Mouse (Mus musculus): ENCODE results near the gene Eif5. TPM values are rescaled to one million over a fixed set of nuclear protein-coding genes. Genes with fewer than 3 reads are reported as not detected.

The Eif5 gene
- polyA plus RNA-seq, 1 experiment from 2014 or later: 251 TPM

DNA sequence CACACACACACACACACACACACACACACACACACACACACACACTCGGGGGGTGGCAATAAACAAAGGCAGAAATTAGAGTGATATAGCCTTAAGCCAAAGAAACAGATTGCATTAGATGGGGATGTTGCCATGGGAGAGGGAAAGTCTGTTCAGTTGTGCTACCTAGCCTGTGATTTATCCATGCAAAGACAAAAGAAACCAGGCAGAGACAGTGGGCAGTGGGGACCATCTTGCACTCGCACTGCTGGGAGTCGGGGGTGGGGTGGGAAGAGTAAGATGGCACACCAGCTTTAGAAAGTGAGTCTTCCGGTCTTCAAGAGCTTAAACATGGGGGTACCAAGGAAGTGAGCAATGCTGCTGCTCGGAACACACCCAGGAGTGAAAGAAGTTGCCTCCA, 22.5 kb downstream of the Eif5 start:
- ChIA-PET CTCF (no interaction called here), POLR2A (interaction anchor here (0.5 kb wide), 1 partner anchor 18 kb away, joined by 3 read pairs; no protein-coding TSS in a partner anchor)
- TF ChIP-seq CTCF (IDR thresholded peaks at IDR 0.05): no peak
- DNase-seq (ENCODE audit: low read depth, low spot score) (no peak), ATAC-seq (peak; percentile 8)
- in situ Hi-C loops (cut with MboI; ENCODE audit: low pct_unique_long_range_greater_than_20kb): no loop called here
- no peaks in the 10 kb centered on the region for H3K27me3 ChIP-seq

DNA sequence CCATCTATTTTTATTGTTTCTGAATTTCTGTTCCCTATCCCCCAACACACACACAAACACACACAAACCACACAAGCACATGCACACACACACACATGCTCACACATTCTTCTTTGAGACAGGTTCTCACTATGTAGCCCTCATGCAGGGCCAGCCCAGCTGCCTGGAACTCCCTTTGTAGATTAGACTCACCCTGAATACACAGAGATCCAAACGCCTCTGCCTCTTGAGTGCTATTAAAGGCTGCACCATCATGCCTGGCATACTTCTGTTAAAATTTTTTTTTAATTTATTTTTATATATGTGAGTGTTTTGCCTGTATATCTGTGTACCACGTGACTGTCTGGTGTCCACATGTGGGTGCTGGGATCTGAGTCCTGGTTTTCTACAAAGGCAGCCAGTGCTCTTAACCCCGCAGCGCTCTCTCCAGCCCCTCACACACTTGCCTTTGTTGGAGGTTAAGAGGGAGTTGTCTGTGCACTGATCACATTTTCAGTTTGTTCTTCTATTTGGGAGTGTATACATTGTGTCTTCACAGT, 24.5 kb downstream of the Eif5 start:
- TF ChIP-seq CTCF (IDR thresholded peaks at IDR 0.05): no peak
- DNase-seq (ENCODE audit: low read depth, low spot score): no peak
- POLR2A ChIA-PET: no interaction called here
- CTCF ChIA-PET: no interaction called here
- no peaks in the 10 kb centered on the region for H3K27me3 ChIP-seq
- in situ Hi-C loops (cut with MboI; ENCODE audit: low pct_unique_long_range_greater_than_20kb): no loop called here
- no peak for ATAC-seq

DNA sequence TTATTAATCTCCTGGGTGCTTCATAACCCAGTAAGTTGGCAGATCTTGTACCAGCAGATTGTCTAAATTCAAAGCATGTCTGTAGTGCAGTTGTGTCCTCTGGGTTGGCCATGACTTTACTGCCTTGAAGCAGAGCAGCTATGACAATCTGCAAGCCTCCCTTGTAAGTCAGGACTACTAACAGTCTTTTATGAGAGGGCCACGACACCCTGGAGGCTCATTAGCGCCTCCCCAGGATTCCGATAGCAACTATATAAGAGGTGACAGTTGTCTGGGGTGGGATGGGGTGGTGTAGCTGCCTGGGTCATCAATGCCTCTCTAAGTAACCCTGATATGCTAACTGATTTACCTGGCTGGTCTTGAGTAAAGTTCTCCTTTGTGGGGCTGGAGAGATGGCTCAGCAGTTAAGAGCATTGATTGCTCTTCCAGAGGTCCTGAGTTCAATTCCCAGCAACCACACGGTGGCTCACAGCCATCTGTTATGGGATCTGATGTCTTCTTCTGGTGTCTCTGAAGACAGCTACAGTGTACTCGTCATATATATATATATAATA, 25.3 kb downstream of the Eif5 start:
- ChIA-PET CTCF (interaction anchor here (0.6 kb wide), 1 partner anchor 42 kb away, joined by 3 read pairs; no protein-coding TSS in a partner anchor), POLR2A (no interaction called here)
- no peak for DNase-seq (ENCODE audit: low read depth, low spot score)
- ATAC-seq: peak; percentile 40
- H3K27me3 ChIP-seq: no peaks in the 10 kb centered on the region
- in situ Hi-C loops (cut with MboI; ENCODE audit: low pct_unique_long_range_greater_than_20kb): no loop called here
- TF ChIP-seq CTCF (IDR thresholded peaks at IDR 0.05): peak; percentile 43

DNA sequence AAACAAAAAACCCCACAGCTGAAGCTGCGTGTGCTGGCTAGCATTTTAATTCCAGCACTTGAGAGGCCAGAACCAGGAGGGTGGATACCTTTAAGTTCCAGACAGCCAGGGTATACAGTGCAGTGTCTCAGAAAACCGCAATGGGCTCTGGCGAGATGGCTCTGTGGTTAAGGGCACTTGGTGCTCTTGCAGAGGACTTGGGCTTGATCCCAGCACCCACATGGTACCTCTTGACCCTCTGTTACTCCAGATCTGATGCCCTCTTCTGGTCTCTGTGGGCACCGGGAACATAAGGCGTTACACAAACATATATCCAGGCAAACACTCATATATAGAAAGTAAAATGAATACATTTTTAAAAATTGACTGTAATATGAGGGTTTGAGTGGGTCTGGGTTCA, 27.5 kb downstream of the Eif5 start:
- H3K27me3 ChIP-seq: no peaks in the 10 kb centered on the region
- no peak for TF ChIP-seq CTCF (IDR thresholded peaks at IDR 0.05)
- ChIA-PET CTCF (no interaction called here), POLR2A (no interaction called here)
- in situ Hi-C loops (cut with MboI; ENCODE audit: low pct_unique_long_range_greater_than_20kb): no loop called here
- ATAC-seq (no peak), DNase-seq (ENCODE audit: low read depth, low spot score) (no peak)

DNA sequence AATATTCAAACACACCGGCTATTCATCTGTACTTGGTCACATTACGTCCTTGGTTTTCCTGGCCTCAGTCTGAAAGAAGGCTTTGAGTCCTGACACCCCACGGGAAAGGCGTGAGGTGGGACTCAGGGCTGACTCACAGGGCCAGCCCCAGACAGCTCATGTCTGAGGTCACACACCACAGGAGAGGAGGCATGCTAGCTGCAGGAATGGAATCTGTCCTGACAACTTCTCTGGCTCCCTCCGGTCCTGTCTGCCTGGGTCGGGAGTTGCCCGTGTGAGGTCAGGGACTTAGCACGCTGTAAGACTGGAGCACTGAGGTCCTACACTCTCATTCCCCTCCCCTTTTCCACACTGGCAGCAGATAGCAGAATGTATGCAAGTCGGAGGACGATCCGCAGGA, 31.0 kb downstream of the Eif5 start:
- POLR2A ChIA-PET: no interaction called here
- no peaks in the 10 kb centered on the region for H3K27me3 ChIP-seq
- DNase-seq (ENCODE audit: low read depth, low spot score) (peak; percentile 87), ATAC-seq (peak; percentile 98)
- in situ Hi-C loops (cut with MboI; ENCODE audit: low pct_unique_long_range_greater_than_20kb): no loop called here
- CTCF ChIA-PET: interaction anchor here (0.8 to 1.6 kb wide), 2 partner anchors 35 to 85 kb away, joined by 3 read pairs; no protein-coding TSS in a partner anchor
- no peak for TF ChIP-seq CTCF (IDR thresholded peaks at IDR 0.05)

DNA sequence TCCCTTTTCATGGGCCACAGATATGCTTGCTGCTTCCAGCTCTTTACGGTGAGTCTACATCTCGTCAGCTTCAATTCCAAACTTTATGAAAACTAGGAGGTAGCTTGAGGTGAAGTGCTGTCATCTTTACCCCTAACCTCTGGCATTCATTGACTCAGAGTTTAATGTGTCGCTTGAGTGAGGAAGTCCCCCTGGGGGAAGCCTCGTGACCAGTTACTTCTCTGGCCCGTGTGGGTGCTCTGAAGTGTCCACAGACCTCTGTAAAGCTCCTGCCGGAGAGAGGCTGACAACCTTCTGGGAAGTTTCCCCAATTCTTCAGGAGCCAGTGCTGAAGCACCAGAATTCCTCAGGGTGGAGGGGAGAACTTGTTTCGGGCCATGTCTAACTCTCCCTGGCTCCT, 34.6 kb downstream of the Eif5 start:
- in situ Hi-C loops (cut with MboI; ENCODE audit: low pct_unique_long_range_greater_than_20kb): no loop called here
- DNase-seq (ENCODE audit: low read depth, low spot score): no peak
- TF ChIP-seq CTCF (IDR thresholded peaks at IDR 0.05): no peak
- no peak for ATAC-seq
- ChIA-PET CTCF (no interaction called here), POLR2A (no interaction called here)
- no peaks in the 10 kb centered on the region for H3K27me3 ChIP-seq

DNA sequence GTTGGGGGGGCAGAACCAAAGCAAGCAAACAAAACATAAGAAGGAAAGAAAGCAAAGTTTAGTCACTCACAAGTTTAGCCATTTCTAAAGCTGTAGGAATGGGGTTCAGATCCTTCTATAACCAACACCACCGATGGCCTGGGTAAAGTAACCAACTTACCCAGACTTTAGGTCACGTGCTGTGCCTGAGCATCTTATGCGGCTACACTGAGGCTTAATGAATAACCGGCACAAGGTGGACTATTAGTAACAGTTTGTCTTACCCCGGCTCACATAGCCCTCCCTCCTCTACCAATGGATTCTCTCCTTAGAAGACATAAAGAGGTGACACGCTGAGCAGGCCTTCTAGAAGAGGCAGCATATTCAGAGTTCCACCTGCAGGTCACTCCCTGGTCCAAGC, 35.5 kb downstream of the Eif5 start:
- ATAC-seq: no peak
- CTCF ChIA-PET: no interaction called here
- no peaks in the 10 kb centered on the region for H3K27me3 ChIP-seq
- no peak for TF ChIP-seq CTCF (IDR thresholded peaks at IDR 0.05)
- POLR2A ChIA-PET: no interaction called here
- DNase-seq (ENCODE audit: low read depth, low spot score): no peak
- in situ Hi-C loops (cut with MboI; ENCODE audit: low pct_unique_long_range_greater_than_20kb): no loop called here

DNA sequence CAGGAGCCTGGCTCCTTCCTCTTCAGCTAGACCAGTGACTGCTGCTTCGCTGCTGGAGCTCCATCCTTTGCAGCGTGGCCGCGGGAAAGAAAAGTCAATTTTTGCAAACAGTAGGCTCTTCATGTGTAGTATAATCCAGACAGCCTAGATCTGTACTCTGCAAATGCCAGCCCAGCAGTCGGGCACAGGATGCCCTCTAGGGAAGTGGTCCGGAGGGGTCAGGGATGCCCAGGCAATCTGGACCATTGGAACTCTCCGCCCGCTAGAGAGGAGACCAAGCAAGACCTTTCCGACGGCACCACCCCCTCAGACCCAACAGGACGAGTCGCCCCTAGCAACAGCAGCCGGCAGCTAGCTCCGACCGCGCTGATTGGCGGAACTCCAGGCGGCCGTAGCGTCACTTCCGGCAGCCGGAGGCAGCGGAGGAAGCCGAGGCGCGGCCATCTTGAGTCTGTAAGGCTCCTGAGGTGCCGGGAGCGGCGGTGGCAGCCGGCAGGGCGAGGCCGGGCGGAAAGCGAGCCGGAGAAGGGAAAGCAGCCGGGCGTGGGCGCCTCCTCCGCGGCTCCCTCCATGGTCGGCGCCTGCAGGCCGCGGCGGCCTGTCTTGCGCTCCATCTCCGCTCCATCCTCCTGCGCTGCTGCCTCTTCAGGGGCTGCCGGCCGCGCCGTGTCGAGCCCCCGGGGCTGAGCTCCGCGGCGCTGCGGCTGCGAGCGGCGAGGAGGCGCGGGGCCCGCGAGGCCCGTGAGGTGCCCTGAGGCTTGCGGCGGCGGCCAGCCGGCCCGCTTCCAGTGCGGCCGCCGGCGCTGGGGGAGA, 36.5 kb downstream of the Eif5 start, which contains the start of gene Mark3:
TSS of gene Mark3 (plus strand) at position 450 of the 813 bp plus-strand sequence.
- POLR2A ChIA-PET: no interaction called here
- ATAC-seq: peak; percentile 91
- in situ Hi-C loops (cut with MboI; ENCODE audit: low pct_unique_long_range_greater_than_20kb): no loop called here
- peak; percentile 76 for DNase-seq (ENCODE audit: low read depth, low spot score)
- TF ChIP-seq CTCF (IDR thresholded peaks at IDR 0.05): no peak
- no peaks in the 10 kb centered on the region for H3K27me3 ChIP-seq
- CTCF ChIA-PET: no interaction called here

DNA sequence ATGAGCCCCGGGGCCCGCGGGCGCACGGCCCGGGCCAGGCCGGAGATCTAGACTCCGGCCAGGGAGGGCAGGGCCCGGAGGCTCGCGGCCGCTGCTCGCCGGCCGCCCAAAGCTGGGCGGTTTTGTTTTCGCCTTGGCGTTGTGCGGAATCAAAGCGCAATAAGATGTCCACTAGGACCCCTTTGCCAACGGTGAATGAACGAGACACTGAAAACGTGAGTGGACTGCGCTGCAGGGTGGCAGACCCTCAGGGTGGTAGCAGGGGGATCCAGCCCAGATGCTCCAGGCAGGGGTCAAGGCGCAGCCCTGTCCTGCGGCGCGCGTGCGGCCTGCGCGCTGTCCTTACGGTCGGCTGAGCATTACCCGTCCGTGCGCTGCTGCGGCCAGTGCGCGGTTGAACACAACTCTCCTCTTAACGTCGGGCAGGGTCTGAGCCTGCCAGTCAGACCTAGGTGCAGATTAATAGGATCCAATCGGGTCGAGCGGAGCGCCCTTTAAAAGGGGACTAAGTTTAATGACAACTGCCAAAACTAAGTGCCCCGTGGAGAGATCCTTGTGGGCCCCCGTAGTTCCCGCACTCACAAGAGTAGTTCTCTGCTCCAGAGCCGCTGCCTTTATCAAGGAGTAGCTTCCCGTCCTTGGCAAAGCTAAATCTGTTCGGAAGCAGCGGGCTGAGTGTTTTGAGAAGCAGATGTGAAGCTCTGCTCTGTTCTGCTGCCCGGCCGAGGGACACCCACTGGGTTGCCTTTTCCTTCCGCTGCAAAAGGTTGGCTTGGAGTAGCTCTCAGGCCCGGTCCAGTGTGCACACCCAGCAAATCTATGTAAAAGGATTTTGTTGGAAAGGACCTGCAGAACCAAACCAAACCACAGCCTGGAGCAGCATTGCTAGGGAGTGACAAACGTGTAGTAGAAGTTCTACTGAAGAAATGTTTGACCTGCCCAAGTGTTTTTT, 37.3 kb downstream of the Eif5 start:
- no peak for TF ChIP-seq CTCF (IDR thresholded peaks at IDR 0.05)
- H3K27me3 ChIP-seq: no peaks in the 10 kb centered on the region
- peak; percentile 22 for ATAC-seq
- ChIA-PET POLR2A (no interaction called here), CTCF (interaction anchor here (0.7 kb wide), 1 partner anchor 51 kb away, joined by 4 read pairs; no protein-coding TSS in a partner anchor)
- in situ Hi-C loops (cut with MboI; ENCODE audit: low pct_unique_long_range_greater_than_20kb): no loop called here
- DNase-seq (ENCODE audit: low read depth, low spot score): no peak

DNA sequence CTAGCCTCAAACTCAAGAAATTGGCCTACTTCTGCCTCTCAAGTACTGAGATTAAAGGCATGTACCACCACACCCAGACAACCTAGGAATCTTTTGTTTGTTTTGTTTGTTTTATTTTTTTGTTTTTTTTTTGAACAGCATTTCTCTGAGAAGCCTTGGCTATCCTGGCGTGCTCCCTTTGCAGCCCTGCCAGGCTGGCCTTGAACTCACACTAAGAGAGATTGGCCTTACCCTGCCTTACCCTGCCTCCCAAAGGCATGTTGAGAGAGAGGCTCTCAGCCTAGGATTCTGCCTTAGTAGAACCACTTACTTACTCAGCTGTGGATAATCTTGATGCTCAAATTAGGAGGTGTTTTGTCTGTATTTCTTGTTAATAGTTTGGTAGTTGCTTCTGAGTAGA, 45.2 kb downstream of the Eif5 start:
- no peak for DNase-seq (ENCODE audit: low read depth, low spot score)
- ChIA-PET CTCF (no interaction called here), POLR2A (no interaction called here)
- no peak for ATAC-seq
- no peaks in the 10 kb centered on the region for H3K27me3 ChIP-seq
- no peak for TF ChIP-seq CTCF (IDR thresholded peaks at IDR 0.05)
- in situ Hi-C loops (cut with MboI; ENCODE audit: low pct_unique_long_range_greater_than_20kb): no loop called here
